14 mouse cellular contexts compared by ENCODE assay signal in genomic region chr7:102974399-102974798, GRCm38 (mm10). TPM values are rescaled to one million over a fixed set of nuclear protein-coding genes. Genes with fewer than 3 reads are reported as not detected.
"Had no signal": no experiment of that assay in that cellular context is flagged by ENCODE, and none has a peak within 500 bp of the region (broad histone marks: within the 10 kb centered on the region; RNA-seq: fewer than 3 reads in every experiment).

No protein-coding gene starts in this region.

- DNase-seq: liver, postnatal 0 days; lung, adult 2 months; lung, postnatal 14 days; lung, postnatal 36 days; thymus, adult 18-20 months; thymus, postnatal 14 days; thymus, postnatal 36 days had no signal

- ATAC-seq: liver, postnatal 0 days; lung, postnatal 0 days; midbrain, embryonic 13.5 days; midbrain, embryonic 15.5 days had no signal

RNA-seq across cellular contexts. Expression of gene Olfr577, which starts 1.3 kb away (rescaled TPM):
- total RNA-seq: megakaryocyte progenitor cell, adult 5-6 weeks; midbrain, postnatal 0 days; monocyte, adult 5-6 weeks; neutrophil, adult 5-6 weeks had no signal

RNA-seq across cellular contexts. Expression of gene Olfr576, which starts 11.9 kb away (rescaled TPM):
- total RNA-seq: megakaryocyte progenitor cell, adult 5-6 weeks; midbrain, postnatal 0 days; monocyte, adult 5-6 weeks; neutrophil, adult 5-6 weeks had no signal

RNA-seq across cellular contexts. Expression of gene Olfr578, which starts 14.7 kb away (rescaled TPM):
- total RNA-seq: megakaryocyte progenitor cell, adult 5-6 weeks; midbrain, postnatal 0 days; monocyte, adult 5-6 weeks; neutrophil, adult 5-6 weeks had no signal

RNA-seq across cellular contexts. Expression of gene Olfr575, which starts 15.8 kb away (rescaled TPM):
- total RNA-seq: megakaryocyte progenitor cell, adult 5-6 weeks; midbrain, postnatal 0 days; monocyte, adult 5-6 weeks; neutrophil, adult 5-6 weeks had no signal

RNA-seq across cellular contexts. Expression of gene Olfr574, which starts 26.1 kb away (rescaled TPM):
- total RNA-seq: megakaryocyte progenitor cell, adult 5-6 weeks; midbrain, postnatal 0 days; monocyte, adult 5-6 weeks; neutrophil, adult 5-6 weeks had no signal
